Mouse (Mus musculus) cortical plate, adult 2 months (tissue): ENCODE measurements around the gene Unc5cl. TPM values are rescaled to one million over a fixed set of nuclear protein-coding genes. Genes with fewer than 3 reads are reported as not detected.
A peak's percentile ranks its signal among the peaks of the same experiment; 100 is the strongest.

Experiments used
- H3K27ac ChIP-seq: fragments of 200-500 bp; 2 replicates; pipeline ENCODE4 v1.5.1; 2012; ENCODE audit warnings: low read length, control low read depth, inconsistent platforms; ENCODE audit not compliant: insufficient read depth
- H3K4me1 ChIP-seq: fragments of 200-500 bp; 2 replicates; pipeline ENCODE4 v1.6.1; 2011; ENCODE audit warnings: low read length; ENCODE audit not compliant: control insufficient read depth, insufficient read depth
- H3K4me3 ChIP-seq: fragments of 200-500 bp; 2 replicates; pipeline ENCODE4 v1.5.1; 2011; ENCODE audit warnings: mild to moderate bottlenecking, low read length, control low read depth; ENCODE audit not compliant: insufficient read depth
- CTCF ChIP-seq: fragments of 200-500 bp; IDR thresholded peaks from 2 replicates; pipeline ENCODE4 v1.5.1; 2011; ENCODE audit warnings: mild to moderate bottlenecking, control low read depth, low read length; ENCODE audit not compliant: insufficient read depth; ENCODE audit errors: extremely low read depth
- POLR2A ChIP-seq: fragments of 200-500 bp; IDR thresholded peaks from 2 replicates; pipeline ENCODE4 v1.6.1; 2011; ENCODE audit warnings: mild to moderate bottlenecking, low read length, control low read depth; ENCODE audit not compliant: insufficient read depth; ENCODE audit errors: extremely low read depth
- polyA plus RNA-seq: library from polyadenylated mRNA; depleted of rRNA; stranded (reverse); fragments of >200 nt; gene quantifications from 2 replicates; pipeline ENCODE4 v1.2.3, GENCODE M21; 2012; rRNA removed

Unc5cl gene
- polyA plus RNA-seq = 0.21 and 0.23 TPM in 2 replicates

DNA sequence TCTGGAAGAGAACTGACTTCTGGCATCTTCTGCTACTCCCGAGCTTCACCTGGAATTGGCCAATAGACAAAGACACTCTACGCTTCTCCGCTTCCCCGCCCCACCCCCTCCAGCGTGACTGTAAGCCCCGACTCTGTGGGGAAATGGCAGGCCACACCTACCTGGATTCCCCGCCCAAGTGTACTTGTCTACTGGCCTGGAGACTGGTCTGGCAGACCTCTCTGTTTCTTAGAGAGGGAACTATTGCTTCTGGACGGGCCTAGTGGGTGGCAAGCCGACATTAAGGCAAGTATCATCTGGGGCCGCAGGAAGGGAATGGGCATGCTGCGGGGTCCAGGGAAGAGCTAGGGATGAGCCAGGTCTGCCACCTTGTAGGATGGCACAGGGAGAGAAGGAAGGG lies at the start of gene Unc5cl:
TSS of gene Unc5cl (plus strand) at position 214 of the 400 bp plus-strand sequence.
- H3K27ac ChIP-seq = no peak within 1 kb of the TSS
- TF ChIP-seq CTCF = no peak
- no peak for TF ChIP-seq POLR2A
- no peaks in the 10 kb centered on the region for H3K4me1 ChIP-seq
- H3K4me3 ChIP-seq = no peak within 1 kb of the TSS

GRCm38 (mm10) chr17:48407154-48407553 lies 47.5 kb upstream of the Unc5cl start:
- Histone ChIP-seq H3K4me3 (no peak overlapping the region), H3K27ac (no peak overlapping the region), H3K4me1 (peaks cover 5% of the 10 kb centered on the region; the same call in 1 of the 2 replicates)
- TF ChIP-seq CTCF (no peak), POLR2A (no peak)

DNA sequence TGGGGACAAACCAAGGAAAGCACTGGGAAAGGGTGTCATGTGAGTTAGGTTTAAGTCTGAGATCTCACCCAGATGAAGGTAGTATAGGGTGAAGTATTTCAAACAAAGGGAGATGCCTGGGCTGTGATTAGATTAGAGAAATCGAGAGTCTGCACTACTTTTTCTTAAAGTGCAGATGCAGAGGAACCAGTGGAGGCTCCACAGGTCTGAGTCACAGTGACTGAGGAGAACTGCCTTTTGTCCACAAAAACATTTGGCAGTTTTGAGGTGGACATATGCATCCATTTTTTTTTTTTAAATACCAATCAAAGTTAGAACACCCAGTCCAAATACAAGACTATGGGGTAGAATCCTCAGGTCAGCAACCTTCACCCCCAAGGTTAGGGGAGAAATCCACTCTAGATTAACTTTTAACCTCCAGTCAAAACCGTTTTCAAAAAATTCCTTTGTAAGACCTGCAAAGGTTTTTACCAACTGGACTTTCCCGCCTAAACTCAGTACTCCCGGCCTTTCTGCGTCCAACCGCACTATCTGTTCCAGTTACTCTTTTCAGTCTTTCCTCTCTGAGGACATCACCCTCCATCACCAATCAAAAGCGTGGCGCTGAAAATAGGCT lies 46.7 kb upstream of the Unc5cl start:
- Histone ChIP-seq H3K4me3 (peak overlapping the region; percentile 85), H3K27ac (peak overlapping the region; percentile 45; the same call in 1 of the 2 replicates), H3K4me1 (peaks cover 5% of the 10 kb centered on the region; the same call in 1 of the 2 replicates)
- TF ChIP-seq POLR2A (no peak), CTCF (no peak)

DNA sequence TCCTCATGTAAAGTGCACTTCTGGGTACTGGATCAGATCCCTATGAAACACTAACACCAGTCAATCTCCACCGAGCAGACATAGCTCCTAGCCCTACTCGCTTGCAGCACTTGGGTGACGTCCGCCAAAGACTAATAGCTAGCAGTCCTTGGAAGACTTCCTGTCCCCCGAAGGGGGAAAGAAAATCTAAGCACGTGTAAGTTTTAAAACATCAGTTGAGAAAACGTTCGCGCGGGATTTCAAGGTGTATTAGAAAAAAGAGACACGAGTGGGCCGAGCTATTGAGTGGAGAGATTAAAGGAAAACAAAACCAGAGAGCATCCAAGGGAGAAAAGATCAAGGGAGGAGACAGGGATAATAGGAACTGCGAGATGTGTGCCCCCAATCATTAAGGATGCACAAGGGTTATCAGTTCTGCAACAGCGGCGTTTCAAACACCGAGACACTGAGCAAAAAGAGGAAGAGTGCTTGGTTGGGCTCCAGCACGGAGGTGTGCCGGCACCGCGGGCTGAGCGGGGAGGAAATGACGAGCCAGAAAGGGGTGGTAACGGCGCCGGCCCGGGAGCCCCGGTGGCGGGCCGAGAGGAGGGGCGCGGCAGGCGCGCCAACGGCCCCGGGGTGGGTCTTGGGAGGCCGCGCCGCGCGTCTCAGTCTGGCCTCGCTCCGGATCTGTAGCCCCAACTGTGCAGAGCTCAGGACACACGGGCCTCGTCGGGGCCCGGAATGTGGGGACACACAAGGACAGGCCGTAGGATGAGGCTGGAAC lies 46.0 kb upstream of the Unc5cl start:
- Histone ChIP-seq H3K4me3 (peak overlapping the region; percentile 85), H3K27ac (peak overlapping the region; percentile 97), H3K4me1 (peaks cover 5% of the 10 kb centered on the region; the same call in 1 of the 2 replicates)
- TF ChIP-seq CTCF (no peak), POLR2A (peak; percentile 40; the same call in 1 of the 2 replicates)

- Histone ChIP-seq H3K4me1 (peaks cover 5% of the 10 kb centered on the region; the same call in 1 of the 2 replicates), H3K27ac (peak within 1 kb of the TSS; percentile 97), H3K4me3 (peak within 1 kb of the TSS; percentile 85)
- TF ChIP-seq CTCF (no peak), POLR2A (peak; percentile 69)
These were observed 45.1 kb upstream of the Unc5cl start, which contains the start of the genes Nfya and Oard1 for GRCm38 (mm10) chr17:48409380-48410298. TSS of gene Nfya (minus strand) at chr17:48409906. TSS of gene Oard1 (plus strand) at chr17:48410014.

DNA sequence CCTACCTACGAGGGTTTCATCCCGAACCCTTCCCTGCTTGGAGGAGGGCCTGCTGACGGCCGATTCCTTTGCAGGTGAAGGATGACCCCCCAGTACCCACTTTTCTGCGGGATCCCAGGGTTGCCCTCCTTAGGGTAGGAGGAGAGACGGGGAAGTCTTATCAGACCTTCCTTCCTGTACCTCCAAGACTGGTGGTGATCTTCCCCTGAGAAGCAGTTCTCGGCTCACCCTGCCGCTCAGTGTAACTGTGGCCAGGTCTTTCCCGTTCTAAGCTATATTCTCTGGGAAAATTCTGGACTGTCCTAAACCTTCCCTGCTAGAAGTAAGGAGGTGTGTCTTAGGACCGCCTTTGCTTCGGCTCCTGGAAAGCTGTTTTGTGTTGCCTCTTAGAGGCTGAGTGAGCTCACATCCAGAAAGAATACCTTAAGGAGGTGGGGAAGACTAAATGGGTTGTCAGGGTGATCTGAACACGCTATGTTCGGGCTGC lies 44.4 kb upstream of the Unc5cl start:
- Histone ChIP-seq H3K27ac (peak overlapping the region; percentile 77), H3K4me1 (peaks cover 5% of the 10 kb centered on the region; the same call in 1 of the 2 replicates), H3K4me3 (peak overlapping the region; percentile 71)
- TF ChIP-seq CTCF = no peak
- no peak for TF ChIP-seq POLR2A

- peaks cover 5% of the 10 kb centered on the region; the same call in 1 of the 2 replicates for H3K4me1 ChIP-seq
- TF ChIP-seq POLR2A = no peak
- no peak for TF ChIP-seq CTCF
- H3K27ac ChIP-seq = no peak overlapping the region
- H3K4me3 ChIP-seq = no peak overlapping the region; the same call in 1 of the 2 replicates
These were observed 43.5 kb upstream of the Unc5cl start for GRCm38 (mm10) chr17:48411241-48411640.

GRCm38 (mm10) chr17:48416011-48416410 lies 38.7 kb upstream of the Unc5cl start:
- H3K4me1 ChIP-seq = peaks cover 2% of the 10 kb centered on the region; the same call in 1 of the 2 replicates
- H3K4me3 ChIP-seq = no peak overlapping the region
- no peak overlapping the region for H3K27ac ChIP-seq
- TF ChIP-seq CTCF (no peak), POLR2A (no peak)

DNA sequence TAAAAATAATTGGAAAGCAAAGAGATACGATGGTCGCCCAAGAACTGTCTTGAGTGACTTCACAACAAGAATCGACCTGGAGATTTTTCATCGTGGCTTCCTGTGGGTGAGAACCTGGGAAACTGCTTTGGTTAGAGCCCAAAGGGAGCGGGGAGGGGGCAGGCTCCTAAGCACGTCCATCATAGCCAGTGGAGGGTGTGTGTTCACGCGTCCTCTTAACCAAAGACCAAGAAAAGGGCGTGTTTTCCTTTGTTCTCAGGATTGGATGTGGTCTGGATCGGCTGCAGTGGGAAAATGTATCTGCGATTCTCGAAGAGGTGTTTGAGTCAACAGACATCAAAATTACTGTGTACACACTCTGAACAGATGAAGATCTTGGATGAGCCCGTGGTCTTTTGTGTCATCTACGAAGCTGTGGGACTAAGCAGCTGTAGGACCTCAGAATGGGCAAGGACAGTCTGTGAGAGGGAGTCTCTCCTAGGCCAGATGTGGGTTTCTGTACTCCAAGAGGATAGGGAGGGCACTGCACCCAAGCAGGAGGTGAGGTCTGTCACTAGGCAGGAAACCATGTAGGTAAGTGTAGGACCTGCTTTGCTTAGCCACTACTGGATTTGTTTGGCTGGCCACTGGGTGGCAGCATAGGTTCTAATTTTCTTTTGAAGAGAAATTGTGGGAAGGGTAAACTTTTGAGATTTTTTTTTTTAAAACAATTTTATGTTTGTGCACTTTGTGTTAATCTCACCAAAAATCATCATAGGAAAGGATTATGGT lies 38.1 kb upstream of the Unc5cl start:
- Histone ChIP-seq H3K4me3 (no peak overlapping the region), H3K4me1 (no peaks in the 10 kb centered on the region), H3K27ac (no peak overlapping the region)
- TF ChIP-seq POLR2A (no peak), CTCF (peak; percentile 52)
